Mouse (Mus musculus) forebrain, embryonic 13.5 days (tissue): ENCODE results near the gene C1ql4. TPM values are rescaled to one million over a fixed set of nuclear protein-coding genes. Genes with fewer than 3 reads are reported as not detected.

Experiments used
- ATAC-seq: fragments of 200-750 bp; cut with Nextera tagmentation; 2 replicates; pipeline ENCODE4 v1.8.0; 2017
- H3K27ac ChIP-seq: fragments of 300-500 bp; sonication (generic); 2 replicates; pipeline ENCODE4 v1.5.1; 2015; ENCODE audit warnings: inconsistent platforms, mild to moderate bottlenecking, moderate library complexity
- H3K27me3 ChIP-seq: fragments of 300-500 bp; sonication (generic); 2 replicates; pipeline ENCODE4 v1.6.1; 2015; ENCODE audit warnings: mild to moderate bottlenecking, inconsistent platforms
- H3K36me3 ChIP-seq: fragments of 300-500 bp; sonication (generic); 2 replicates; pipeline ENCODE4 v1.6.1; 2015; ENCODE audit warnings: mild to moderate bottlenecking, inconsistent platforms; ENCODE audit not compliant: poor library complexity, severe bottlenecking
- H3K4me1 ChIP-seq: fragments of 300-500 bp; sonication (generic); 2 replicates; pipeline ENCODE4 v1.6.1; 2015; ENCODE audit warnings: inconsistent platforms
- H3K4me2 ChIP-seq: fragments of 300-500 bp; sonication (generic); 2 replicates; pipeline ENCODE4 v1.6.1; 2015; ENCODE audit warnings: inconsistent platforms, mild to moderate bottlenecking, moderate library complexity
- H3K4me3 ChIP-seq: fragments of 300-500 bp; sonication (generic); 2 replicates; pipeline ENCODE4 v1.5.1; 2015; ENCODE audit warnings: mild to moderate bottlenecking, inconsistent platforms
- H3K9ac ChIP-seq: fragments of 300-500 bp; sonication (generic); 2 replicates; pipeline ENCODE4 v1.6.1; 2015; ENCODE audit warnings: mild to moderate bottlenecking, inconsistent platforms
- H3K9me3 ChIP-seq: fragments of 300-500 bp; sonication (generic); replicated peaks from 2 replicates; pipeline ENCODE4 v1.6.1; 2016; ENCODE audit warnings: inconsistent platforms
- WGBS: fragments of 180-500 bp; shearing (Covaris S2); methylation state at CpG from one replicate; pipeline ENCODE4 v1.1.7; 2015; 5-methylcytosine and 5-hydroxymethylcytosine counted together
- polyA plus RNA-seq: library from polyadenylated mRNA; unstranded; fragments of >200 nt; fragmentation: Nextera tagmentation; extraction: Ambion mirVana; gene quantifications from 2 replicates; pipeline ENCODE4 v1.2.1, GENCODE M21; 2015

The C1ql4 gene
- 0.39 TPM in 1 of 2 replicates, not detected in the other for polyA plus RNA-seq

DNA sequence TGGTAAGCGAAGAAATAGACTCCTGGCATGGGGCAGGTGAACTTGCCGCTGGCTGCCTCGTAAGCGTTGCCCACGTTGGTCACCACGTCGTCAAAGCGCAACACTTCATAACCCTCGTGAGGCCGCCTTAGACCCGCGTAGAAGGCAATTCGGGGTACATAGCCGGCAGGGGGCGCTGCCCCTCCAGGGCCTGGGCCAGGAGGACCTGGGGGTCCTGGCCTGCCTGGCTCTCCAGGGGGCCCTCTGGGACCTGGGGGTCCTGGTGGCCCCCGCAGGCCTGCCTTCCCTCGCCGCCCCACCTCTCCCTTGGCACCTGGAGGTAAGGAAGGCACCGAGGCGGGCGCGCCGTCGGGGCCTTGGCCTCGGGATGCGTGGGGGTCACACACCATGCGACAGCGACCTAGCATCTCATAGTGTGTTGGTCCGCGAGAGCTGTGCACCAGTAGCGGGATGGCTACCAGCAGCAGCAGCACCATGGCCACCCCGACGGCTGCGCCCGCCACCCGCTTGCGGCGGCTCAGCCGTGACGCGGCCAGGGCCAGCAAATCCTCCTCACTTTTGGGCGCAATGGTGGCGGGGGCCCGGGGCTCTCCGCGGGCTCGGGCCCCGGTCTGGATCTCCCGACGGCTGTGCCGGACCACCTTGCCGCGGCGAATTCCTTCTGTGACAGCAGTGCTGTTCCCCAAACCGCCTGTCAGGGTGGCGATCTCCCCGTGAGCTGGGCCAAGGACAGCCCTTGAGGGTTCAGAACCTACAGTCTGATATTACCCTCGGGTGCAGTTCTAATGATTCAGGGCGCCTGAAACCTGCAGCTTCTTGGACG is at the start of gene C1ql4:
C1ql4 (minus strand) TSS at position 565 of the 823 bp plus-strand sequence.
- peak within 1 kb of the TSS; percentile 29 for H3K4me3 ChIP-seq
- no peak within 1 kb of the TSS for H3K27ac ChIP-seq
- peak within 1 kb of the TSS; percentile 48; the same call in 1 of the 2 replicates for H3K9ac ChIP-seq
- peak within 1 kb of the TSS; percentile 57 for H3K4me2 ChIP-seq
- ATAC-seq = peak; percentile 17; the same call in 1 of the 2 replicates
- WGBS = 8% methylated on average over 58 of the region's 60 CpGs
- H3K27me3 ChIP-seq = peaks cover 93% of the 10 kb centered on the region
- peaks cover 13% of the 10 kb centered on the region for H3K36me3 ChIP-seq
- peaks cover 27% of the 10 kb centered on the region for H3K4me1 ChIP-seq
- no peaks in the 10 kb centered on the region for H3K9me3 ChIP-seq

DNA sequence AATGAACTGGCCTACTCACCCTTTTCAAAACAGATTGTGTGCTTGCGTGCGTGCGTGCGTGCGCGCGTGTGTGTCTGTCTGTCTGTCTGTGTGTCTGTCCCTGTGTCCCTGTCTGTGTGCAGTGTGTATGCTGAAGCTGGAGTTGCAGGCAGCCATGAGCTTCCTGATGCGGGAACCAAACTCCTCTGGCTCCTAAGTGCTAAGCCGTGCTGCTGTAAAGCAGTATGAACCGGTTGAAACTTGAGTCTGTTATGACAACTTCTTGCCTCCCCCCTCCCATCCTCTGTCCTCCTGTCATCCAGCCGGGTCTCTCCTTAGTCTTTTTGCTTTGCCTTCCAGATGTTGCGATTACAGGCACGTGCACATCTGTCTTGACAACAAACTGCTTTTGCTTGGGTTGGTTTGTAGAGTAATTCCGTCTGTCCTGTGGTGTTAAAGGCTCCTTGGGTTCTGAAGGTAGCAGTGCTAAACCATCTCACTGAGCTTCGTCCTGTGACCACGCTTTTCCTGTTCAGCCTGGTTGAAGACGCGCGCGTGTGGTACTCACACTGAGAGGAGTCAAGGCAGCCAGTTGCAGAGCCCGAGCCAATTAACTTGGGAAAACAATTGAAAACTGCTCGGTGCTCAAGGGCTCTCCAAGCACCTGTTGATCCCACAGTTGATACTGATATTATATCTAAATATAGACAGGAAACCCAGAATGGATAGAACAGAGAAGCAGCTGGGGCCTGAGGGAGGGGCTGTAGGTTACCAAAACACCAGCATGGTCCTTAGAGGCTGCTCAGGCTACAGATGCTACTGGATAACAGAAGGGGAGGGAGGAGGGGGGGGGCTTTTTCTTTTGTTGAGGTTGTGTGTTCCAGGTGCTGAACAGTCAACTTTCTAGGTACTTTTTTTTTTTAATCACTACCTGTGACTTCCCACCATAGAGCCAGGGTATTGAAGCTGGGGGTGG is 42.6 kb upstream of the C1ql4 start:
- Histone ChIP-seq H3K4me1 (peaks cover 39% of the 10 kb centered on the region), H3K27ac (no peak overlapping the region), H3K27me3 (no peaks in the 10 kb centered on the region), H3K9me3 (no peaks in the 10 kb centered on the region), H3K4me3 (no peak overlapping the region), H3K36me3 (peaks cover 5% of the 10 kb centered on the region; the same call in 1 of the 2 replicates), H3K4me2 (peak overlapping the region; percentile 1), H3K9ac (0 out of 2 replicates have a peak overlapping the region, but pooled peaks have one; percentile 14)
- no peak for ATAC-seq
- WGBS = 59% methylated on average over 22 of the region's 22 CpGs

DNA sequence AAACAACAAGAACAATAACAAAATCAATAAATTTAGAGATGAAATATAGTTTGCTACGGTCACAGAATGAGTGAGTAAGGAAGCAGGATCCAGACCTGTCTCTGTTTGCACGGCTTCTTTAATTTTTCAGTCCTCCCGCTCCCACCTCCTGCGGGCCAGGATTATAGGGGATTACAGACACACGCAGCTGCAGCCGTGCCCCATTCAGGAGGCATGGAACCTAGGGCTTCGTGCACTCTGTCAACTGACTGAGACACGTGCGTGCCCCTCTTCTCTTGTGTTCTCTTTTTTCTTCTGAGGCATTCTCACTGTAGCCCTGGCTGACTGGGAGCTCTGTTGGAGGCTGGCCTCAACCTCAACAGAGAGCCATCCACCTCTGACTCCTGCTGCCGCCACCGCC is 41.8 kb upstream of the C1ql4 start:
- ATAC-seq = no peak
- Histone ChIP-seq H3K4me2 (peak overlapping the region; percentile 1; the same call in 1 of the 2 replicates), H3K4me1 (peaks cover 39% of the 10 kb centered on the region), H3K27ac (no peak overlapping the region), H3K4me3 (no peak overlapping the region), H3K9me3 (no peaks in the 10 kb centered on the region), H3K36me3 (peaks cover 5% of the 10 kb centered on the region; the same call in 1 of the 2 replicates), H3K27me3 (no peaks in the 10 kb centered on the region), H3K9ac (0 out of 2 replicates have a peak overlapping the region, but pooled peaks have one; percentile 14)
- WGBS = 33% methylated on average over 11 of the region's 11 CpGs

DNA sequence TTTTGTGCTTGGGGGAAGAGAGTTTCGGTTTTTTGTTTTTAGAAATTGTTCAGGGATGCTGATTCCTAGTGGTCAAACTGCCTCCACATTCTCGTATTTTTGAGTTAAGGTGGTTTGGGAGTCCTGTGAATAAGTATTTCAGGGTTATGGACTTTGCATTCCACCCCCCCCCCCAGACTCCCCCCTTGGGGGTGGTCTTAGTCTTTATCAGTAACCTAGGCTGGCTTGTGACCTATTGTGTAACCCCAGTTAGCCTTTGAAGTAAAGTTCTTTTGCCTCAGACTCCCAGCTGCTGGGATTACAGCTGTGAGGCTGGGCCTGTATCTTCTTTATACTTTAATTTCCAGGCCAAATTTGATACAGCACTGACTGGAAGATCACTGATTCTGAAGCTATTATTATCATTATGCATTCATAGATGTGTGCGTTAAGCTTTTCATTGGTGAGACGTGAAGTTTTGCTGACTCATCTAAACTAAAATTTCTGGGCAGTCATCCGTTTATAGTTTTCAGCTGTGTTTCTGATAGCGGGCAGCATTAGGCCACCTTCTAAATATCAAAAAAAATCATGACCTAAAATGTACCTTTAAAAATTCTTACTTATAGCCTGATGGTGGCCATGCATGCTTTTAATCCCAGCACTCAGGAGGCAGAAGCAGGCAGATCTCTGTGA is 40.4 kb upstream of the C1ql4 start:
- Histone ChIP-seq H3K36me3 (peaks cover 5% of the 10 kb centered on the region; the same call in 1 of the 2 replicates), H3K4me3 (peak overlapping the region; percentile 82), H3K9ac (peak overlapping the region; percentile 89), H3K4me2 (peak overlapping the region; percentile 76), H3K9me3 (no peaks in the 10 kb centered on the region), H3K27me3 (no peaks in the 10 kb centered on the region), H3K27ac (no peak overlapping the region), H3K4me1 (peaks cover 39% of the 10 kb centered on the region)
- WGBS = 62% methylated on average over 6 of the region's 6 CpGs
- no peak for ATAC-seq

DNA sequence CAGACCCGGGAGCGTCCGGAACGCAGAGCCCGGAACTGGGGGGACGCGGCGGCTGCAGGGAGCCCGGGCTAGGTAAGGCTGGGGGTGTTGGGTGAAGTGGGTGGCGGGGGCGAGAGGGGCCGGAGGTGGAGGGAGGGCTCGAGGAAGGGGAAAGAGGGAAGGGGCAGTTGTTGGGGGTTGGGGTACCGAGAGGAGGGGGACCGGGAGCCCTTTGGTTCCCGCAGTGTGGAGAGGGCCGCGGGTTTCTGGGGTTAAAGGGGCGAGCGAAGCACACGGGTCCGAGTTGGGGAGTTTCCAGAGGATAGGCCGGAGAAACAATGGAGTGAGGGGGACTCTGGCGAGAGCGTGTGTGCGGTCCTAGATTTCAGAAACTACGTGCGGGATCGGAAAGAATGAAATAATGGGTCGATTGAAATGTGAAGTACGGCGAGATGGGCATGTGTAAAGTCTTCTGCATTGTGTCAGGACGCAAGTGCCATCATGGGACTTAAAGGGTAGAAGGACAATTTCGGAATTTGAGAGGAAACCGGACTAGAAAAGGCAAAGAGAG is 39.3 kb upstream of the C1ql4 start:
- peak overlapping the region; percentile 96 for H3K27ac ChIP-seq
- H3K4me3 ChIP-seq = peak overlapping the region; percentile 82
- H3K4me1 ChIP-seq = peaks cover 39% of the 10 kb centered on the region
- no peaks in the 10 kb centered on the region for H3K27me3 ChIP-seq
- H3K36me3 ChIP-seq = peaks cover 4% of the 10 kb centered on the region; the same call in 1 of the 2 replicates
- peak overlapping the region; percentile 76 for H3K4me2 ChIP-seq
- peak overlapping the region; percentile 89 for H3K9ac ChIP-seq
- WGBS = under 1% methylated on average over 35 of the region's 35 CpGs
- H3K9me3 ChIP-seq = no peaks in the 10 kb centered on the region
- ATAC-seq = peak; percentile 46

DNA sequence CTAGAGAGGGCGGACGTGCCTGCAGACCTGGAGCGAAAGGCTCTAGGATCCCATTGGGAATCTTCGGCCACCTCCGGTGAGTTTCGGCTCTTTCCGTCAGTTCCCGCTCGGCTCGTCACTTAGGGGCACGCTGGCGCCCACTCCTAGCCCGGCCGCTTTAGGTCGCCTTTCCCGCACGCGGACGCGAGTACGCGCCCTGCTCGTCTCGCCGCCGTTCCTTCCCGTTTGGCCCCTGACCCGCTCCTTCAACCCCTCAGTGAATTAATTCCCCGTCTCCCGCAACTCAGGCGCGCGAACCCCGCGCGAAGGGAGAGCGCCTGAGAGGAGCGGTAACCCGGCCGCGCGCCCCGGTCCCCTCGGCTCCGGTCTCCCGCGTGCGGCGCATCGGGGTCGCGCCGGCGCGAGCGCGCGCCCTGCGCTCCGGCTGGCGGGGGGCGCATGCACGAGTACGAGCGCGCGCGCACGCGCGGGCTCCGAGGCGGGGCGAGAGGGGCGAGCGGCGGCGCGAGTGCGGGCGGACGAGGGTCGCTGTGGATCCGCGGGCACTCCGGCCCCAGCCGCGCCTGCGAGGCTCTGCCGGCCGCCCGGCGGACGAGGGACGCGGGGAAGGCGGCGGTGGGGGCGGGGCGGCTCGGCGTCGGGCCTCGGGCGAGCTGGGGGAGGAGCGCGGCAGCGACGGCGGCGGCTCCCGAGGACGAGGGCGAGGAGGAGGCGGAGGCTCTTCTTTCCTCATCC is 38.6 kb upstream of the C1ql4 start:
- Histone ChIP-seq H3K4me2 (peak overlapping the region; percentile 76), H3K4me1 (peaks cover 39% of the 10 kb centered on the region), H3K4me3 (peak overlapping the region; percentile 82), H3K36me3 (no peaks in the 10 kb centered on the region), H3K27me3 (no peaks in the 10 kb centered on the region), H3K9ac (peak overlapping the region; percentile 89), H3K9me3 (no peaks in the 10 kb centered on the region), H3K27ac (peak overlapping the region; percentile 96)
- peak; percentile 93 for ATAC-seq
- under 1% methylated on average over 76 of the region's 115 CpGs for WGBS

DNA sequence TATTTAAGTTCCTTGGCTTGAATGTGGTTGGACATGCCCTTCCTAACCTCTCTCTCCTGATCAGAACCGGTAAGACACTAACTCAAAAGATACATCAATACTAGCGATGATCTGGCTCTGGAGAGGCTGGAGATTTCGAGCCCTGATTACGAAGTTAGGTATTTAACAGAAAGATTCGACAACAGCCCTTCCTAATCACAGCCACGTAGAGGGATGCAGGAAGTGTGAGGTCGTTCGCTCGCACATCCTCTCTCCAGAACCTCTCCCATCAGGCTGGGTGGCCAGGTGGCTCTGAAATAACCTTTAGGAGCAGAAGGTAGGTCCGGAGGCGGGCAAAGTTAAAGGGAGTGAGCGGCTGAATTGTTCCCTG is 38.1 kb upstream of the C1ql4 start, which contains the start of gene Spats2:
Spats2 (plus strand) TSS at position 206 of the 370 bp plus-strand sequence.
- WGBS = 2% methylated on average over 12 of the region's 12 CpGs
- Histone ChIP-seq H3K4me3 (peak within 1 kb of the TSS; percentile 82), H3K4me1 (peaks cover 36% of the 10 kb centered on the region), H3K27ac (peak within 1 kb of the TSS; percentile 96), H3K9me3 (no peaks in the 10 kb centered on the region), H3K4me2 (peak within 1 kb of the TSS; percentile 76), H3K36me3 (no peaks in the 10 kb centered on the region), H3K27me3 (no peaks in the 10 kb centered on the region), H3K9ac (peak within 1 kb of the TSS; percentile 89)
- no peak for ATAC-seq

- Histone ChIP-seq H3K4me1 (peaks cover 6% of the 10 kb centered on the region), H3K36me3 (no peaks in the 10 kb centered on the region), H3K27me3 (no peaks in the 10 kb centered on the region), H3K9me3 (no peaks in the 10 kb centered on the region), H3K4me2 (no peak overlapping the region), H3K4me3 (no peak overlapping the region), H3K9ac (no peak overlapping the region), H3K27ac (no peak overlapping the region)
- ATAC-seq = no peak
- WGBS = 80% methylated on average over 2 of the region's 2 CpGs
Observed at GRCm38 (mm10) chr15:99122642-99123041, 35.0 kb upstream of the C1ql4 start.

- no peak for ATAC-seq
- no peaks in the 10 kb centered on the region for H3K36me3 ChIP-seq
- WGBS = 17% methylated on average over 11 of the region's 11 CpGs
- no peaks in the 10 kb centered on the region for H3K9me3 ChIP-seq
- H3K27ac ChIP-seq = no peak overlapping the region
- H3K4me2 ChIP-seq = no peak overlapping the region
- H3K9ac ChIP-seq = no peak overlapping the region
- H3K27me3 ChIP-seq = no peaks in the 10 kb centered on the region
- peaks cover 5% of the 10 kb centered on the region; the same call in 1 of the 2 replicates for H3K4me1 ChIP-seq
- H3K4me3 ChIP-seq = no peak overlapping the region
Observed at GRCm38 (mm10) chr15:99120814-99121213, 33.2 kb upstream of the C1ql4 start.

DNA sequence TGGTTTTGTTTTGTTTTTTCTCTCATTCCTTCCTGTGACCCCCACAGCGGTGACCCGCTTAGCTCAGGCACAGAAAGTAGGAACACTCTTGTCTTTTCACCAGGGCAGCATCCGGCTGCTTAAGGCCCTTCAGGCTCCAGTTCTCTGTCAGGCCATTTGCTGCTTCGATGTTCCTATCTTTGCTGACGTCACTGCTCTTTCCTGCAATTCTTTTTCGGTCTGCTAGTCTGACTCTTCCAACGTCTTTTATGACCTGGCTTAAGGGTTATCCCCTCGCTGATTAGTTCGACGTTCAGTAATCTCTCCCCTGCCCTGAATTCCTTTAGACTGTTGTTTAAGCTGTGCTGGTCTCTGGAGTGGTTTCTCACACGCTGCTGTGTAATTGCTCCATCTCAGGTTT is 28.9 kb upstream of the C1ql4 start:
- no peaks in the 10 kb centered on the region for H3K9me3 ChIP-seq
- 59% methylated on average over 11 of the region's 11 CpGs for WGBS
- H3K4me1 ChIP-seq = no peaks in the 10 kb centered on the region
- no peaks in the 10 kb centered on the region for H3K27me3 ChIP-seq
- no peak overlapping the region for H3K4me3 ChIP-seq
- H3K9ac ChIP-seq = no peak overlapping the region
- H3K36me3 ChIP-seq = no peaks in the 10 kb centered on the region
- H3K27ac ChIP-seq = no peak overlapping the region
- no peak for ATAC-seq
- no peak overlapping the region for H3K4me2 ChIP-seq

DNA sequence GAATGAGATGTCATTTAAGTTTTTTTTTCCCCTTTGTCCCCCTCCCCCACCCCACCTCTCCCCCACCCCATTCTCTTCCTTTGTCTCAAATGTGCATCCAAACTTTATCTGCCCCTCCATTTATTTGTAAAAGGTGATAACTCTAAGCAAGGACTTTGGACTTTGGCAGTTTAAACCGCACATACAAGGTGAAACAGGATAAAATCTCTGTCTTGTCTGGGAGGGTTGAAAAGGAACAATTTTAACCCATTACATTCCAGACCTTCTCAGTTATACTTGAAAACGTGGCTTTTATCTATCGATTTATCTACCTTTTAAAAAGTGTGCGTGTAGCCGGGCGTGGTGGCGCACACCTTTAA is 27.4 kb upstream of the C1ql4 start:
- Histone ChIP-seq H3K36me3 (no peaks in the 10 kb centered on the region), H3K4me1 (no peaks in the 10 kb centered on the region), H3K4me3 (no peak overlapping the region), H3K9me3 (no peaks in the 10 kb centered on the region), H3K9ac (no peak overlapping the region), H3K27me3 (no peaks in the 10 kb centered on the region), H3K4me2 (no peak overlapping the region), H3K27ac (no peak overlapping the region)
- WGBS = 85% methylated on average over 7 of the region's 7 CpGs
- no peak for ATAC-seq
